Mouse (Mus musculus) bone marrow macrophage, adult 2 months (primary cell): ENCODE data around the gene Hilpda. TPM values are rescaled to one million over a fixed set of nuclear protein-coding genes. Genes with fewer than 3 reads are reported as not detected.

ENCODE experiments used
- H3K27ac ChIP-seq: 2 replicates; pipeline ENCODE4 v1.5.1; 2012; ENCODE audit warnings: low read depth, low read length; ENCODE audit not compliant: insufficient read depth
- H3K4me1 ChIP-seq: 2 replicates; pipeline ENCODE4 v1.6.1; 2012; ENCODE audit warnings: low read length; ENCODE audit not compliant: control insufficient read depth, insufficient read depth
- H3K4me3 ChIP-seq: 2 replicates; pipeline ENCODE4 v1.5.1; 2012; ENCODE audit warnings: mild to moderate bottlenecking, low read length, moderate library complexity; ENCODE audit not compliant: insufficient read depth
- CTCF ChIP-seq: IDR thresholded peaks from 2 replicates; pipeline ENCODE4 v1.5.1; 2012; ENCODE audit warnings: low read depth, mild to moderate bottlenecking, low read length, moderate library complexity
- POLR2A ChIP-seq: IDR thresholded peaks from 2 replicates; pipeline ENCODE4 v1.6.1; 2012; ENCODE audit warnings: mild to moderate bottlenecking, low read depth, low read length, borderline replicate concordance
- polyA plus RNA-seq: library from polyadenylated mRNA; stranded (reverse); fragments of >200 nt; gene quantifications from 2 replicates; pipeline ENCODE4 v1.2.4, GENCODE M21; 2012; ENCODE audit not compliant: missing spikeins, insufficient read depth, insufficient read length

Gene Hilpda
- polyA plus RNA-seq, 1 experiment = 7.2 TPM

DNA sequence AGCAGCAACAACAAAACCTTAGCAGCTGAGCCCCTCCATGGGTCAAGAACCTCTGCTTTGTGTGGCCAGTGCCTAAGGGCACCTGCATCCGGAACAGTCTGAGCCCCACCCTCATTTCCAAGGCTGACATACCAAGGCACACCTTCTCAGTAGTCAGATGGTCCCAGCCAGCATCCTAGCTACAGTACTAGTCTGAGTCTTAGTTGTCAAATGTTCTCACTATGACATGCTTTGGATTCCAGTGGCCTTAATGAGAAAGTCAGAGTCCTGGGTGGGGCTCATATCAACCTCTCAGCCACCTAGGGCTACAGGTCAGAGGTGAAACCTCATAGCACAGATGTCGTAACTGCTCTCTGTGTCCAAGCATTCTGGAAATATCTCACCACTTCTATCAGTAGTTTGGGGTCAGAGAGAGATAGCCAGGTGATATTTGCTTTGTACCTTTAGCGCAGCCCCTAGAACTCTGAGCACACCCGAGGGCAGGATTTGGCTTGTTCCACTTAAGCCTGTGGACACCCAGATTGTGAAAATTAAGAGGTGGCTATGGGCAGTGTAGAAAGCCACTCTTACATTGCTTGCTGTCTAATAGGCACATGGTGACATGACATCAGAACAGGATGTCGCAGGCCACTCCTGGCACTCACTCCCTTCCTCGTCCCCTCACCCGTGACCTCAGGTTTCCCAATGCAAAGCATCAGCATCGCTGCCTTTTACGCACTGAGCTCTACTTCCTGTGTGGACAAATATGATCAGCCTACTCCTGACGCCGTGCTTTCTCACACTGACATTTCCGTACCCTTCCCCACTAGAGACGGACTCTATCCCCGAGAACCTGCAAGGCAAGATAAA, 26.8 kb upstream of the Hilpda start:
- TF ChIP-seq CTCF (no peak), POLR2A (no peak)
- Histone ChIP-seq H3K4me3 (no peak overlapping the region), H3K27ac (peak overlapping the region; percentile 13; the same call in 1 of the 2 replicates), H3K4me1 (peaks cover 33% of the 10 kb centered on the region)

DNA sequence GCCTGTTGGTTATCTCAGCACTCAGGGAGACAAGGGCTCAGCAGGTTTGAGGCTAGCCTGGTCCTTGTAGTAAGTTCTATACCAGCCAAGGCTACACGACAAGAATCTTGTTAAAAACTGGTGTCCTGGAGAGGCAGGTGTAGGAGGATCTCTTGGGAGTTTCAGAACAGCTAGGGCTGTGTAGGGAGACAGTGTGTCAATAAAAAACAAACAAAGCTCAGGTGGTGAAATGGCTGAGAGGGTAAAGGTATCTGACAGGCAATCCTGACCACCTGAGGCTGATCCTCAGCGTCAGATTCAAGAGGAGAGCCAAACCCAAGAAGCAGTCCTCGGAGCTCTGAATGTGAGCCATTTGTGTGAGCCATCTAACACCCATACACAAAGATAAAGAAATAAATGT, 26.1 kb upstream of the Hilpda start:
- TF ChIP-seq CTCF (no peak), POLR2A (no peak)
- peak overlapping the region; percentile 12; the same call in 1 of the 2 replicates for H3K27ac ChIP-seq
- no peak overlapping the region for H3K4me3 ChIP-seq
- peaks cover 33% of the 10 kb centered on the region for H3K4me1 ChIP-seq

DNA sequence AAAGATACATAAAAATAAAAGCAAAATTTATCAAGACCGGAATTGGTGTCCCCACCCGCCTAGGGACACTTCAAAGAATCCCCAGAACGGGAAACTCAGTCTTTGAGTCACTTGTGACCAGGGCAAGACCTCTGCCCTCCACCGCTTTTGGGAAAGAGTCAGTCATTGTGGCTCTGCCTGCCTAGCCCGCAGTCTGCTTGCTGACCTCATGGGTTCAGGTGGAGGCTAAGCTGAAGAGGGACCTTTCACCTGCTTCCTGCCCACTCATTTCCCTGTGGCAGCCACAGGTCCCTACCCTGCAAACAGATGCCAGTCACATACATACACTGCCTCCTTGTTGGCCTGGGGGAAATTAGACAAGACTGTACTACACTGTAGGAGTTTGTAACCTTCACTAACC, 25.7 kb upstream of the Hilpda start:
- TF ChIP-seq POLR2A (no peak), CTCF (no peak)
- Histone ChIP-seq H3K27ac (no peak overlapping the region), H3K4me3 (no peak overlapping the region), H3K4me1 (peaks cover 33% of the 10 kb centered on the region)

DNA sequence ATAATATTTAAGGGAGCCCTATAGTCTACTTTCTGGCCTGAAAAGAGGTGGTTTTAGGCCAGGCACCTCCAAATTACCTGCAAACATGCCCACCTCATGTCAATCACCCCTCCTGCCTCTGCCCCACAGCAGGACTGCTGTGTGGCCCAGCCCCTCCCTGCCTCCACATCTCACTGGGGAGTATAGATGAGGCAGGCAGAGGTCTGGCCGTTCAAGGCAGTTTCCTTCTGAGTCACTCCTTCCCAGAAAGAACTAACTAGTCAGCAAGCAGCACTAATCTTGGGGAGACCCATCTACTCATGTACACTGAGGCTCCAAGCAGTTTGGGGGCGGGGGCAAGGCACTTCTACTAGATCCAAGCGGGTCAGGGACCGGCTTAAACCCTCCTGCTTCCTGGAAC, 25.2 kb upstream of the Hilpda start:
- TF ChIP-seq CTCF (no peak), POLR2A (no peak)
- Histone ChIP-seq H3K4me3 (no peak overlapping the region), H3K27ac (no peak overlapping the region), H3K4me1 (peaks cover 33% of the 10 kb centered on the region)

DNA sequence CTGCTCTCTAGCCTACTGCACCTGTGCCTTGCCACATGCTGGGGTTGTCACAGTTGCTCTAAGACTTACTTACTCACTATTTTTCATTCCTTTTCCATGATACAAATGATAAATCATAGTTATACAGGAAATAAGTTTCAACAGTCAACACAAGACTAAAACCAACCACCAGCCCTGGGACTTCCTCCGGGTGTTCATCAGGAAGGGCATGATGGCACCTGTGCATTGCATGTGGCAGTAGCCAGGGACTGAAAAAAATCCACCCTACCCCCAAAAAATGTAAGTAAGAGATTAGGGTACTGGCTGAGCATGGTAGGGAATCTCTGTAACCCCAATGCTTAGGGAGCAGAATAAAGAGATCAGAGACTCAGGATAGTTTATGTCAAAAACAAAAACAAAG, 12.9 kb upstream of the Hilpda start:
- Histone ChIP-seq H3K4me3 (no peak overlapping the region), H3K4me1 (no peaks in the 10 kb centered on the region), H3K27ac (no peak overlapping the region)
- TF ChIP-seq CTCF (no peak), POLR2A (no peak)

DNA sequence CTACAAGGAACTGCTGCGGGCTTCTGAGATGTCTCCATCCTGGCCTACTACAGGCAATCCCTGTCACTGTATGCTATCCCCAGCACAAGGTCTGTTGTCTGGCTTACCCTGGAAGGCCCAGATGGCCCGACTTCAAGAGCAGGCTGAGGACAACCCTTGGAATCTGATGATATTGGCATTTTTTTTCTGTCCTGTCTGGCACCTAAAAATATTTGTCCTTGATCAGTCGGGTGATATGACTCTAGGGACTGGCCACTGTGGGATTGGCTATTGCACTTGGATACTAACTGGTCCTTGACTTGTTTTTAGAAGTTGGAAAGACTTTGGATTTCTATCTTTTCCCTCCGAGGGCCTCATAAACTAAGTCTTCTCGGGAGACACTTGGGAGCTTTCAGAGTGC, 10.5 kb upstream of the Hilpda start:
- no peak for TF ChIP-seq POLR2A
- no peak for TF ChIP-seq CTCF
- H3K4me1 ChIP-seq = no peaks in the 10 kb centered on the region
- H3K4me3 ChIP-seq = no peak overlapping the region
- H3K27ac ChIP-seq = no peak overlapping the region

DNA sequence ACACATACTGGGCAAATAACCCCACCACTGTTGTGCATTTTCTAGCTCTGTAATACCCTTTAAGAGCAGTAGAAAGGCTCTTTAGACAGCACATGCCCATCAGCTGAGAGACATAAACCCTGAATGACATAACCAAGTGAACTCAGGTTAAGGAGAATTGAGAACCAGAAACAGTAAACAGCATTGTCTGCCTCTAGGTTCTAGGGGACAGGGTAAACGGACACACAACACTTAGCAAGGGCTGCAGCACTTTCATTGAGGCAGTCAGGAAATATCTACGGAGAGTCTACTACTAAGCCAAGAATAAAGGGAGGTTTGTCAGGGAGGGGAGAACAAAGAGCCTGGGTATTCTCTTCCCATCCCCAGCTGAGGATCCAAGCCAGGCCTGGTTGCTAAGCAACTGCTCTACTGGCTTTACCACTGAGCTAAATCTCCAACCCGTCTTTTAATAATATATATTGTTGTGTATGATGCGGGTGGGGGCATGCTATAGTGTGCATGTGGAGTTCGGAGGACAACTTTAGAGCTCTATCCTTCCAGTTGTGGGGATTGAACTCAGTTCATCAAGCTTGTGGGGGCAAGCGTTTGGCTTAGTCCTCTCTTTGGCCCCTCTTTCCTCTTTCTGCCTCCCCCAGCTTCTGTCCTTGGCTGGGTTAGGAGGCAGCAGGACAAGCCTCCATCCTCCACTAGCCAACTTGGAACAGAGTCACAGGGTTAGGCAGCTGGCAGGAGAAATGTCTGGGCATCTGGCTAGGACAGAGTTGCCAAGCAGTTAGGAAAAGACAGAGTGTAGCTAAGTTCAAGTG, 8.4 kb upstream of the Hilpda start:
- Histone ChIP-seq H3K4me3 (no peak overlapping the region), H3K4me1 (no peaks in the 10 kb centered on the region), H3K27ac (no peak overlapping the region)
- TF ChIP-seq CTCF = no peak
- TF ChIP-seq POLR2A = no peak

DNA sequence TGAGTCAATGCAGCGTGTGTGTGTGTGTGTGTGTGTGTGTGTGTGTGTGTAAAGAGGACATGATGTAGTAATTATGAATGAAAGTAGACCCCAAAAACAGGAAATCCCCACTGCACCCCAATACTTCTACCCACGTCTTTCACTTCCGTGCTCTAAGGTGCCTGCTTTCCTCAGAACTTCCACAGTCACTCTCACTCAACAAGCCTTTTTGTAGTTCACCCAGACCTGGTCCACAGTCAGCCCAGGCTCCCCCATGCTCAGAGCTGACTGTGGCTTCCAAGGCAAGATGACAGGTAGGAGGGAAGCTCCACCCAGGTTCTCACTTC, 7.9 kb upstream of the Hilpda start:
- H3K27ac ChIP-seq = no peak overlapping the region
- H3K4me3 ChIP-seq = no peak overlapping the region
- no peaks in the 10 kb centered on the region for H3K4me1 ChIP-seq
- TF ChIP-seq POLR2A = no peak
- TF ChIP-seq CTCF = no peak

DNA sequence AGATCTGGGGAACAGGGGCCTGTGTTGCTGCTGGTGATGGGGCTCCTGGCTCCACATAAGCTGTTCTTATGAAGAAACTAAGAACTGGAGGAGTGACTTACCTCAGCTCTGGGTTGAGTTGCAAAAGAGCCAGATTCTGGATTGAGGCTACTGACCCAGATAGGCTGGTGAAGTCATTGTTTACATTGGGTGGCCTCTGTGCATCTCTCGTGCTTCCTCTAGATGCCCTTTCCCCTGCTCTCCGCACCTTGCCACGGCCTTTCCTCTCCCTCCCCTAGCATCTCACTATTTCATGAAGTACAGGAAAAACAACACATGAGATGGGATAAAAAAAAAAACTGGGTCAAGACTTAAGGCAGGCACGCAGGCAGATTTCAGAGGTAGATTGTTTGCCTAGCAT, 5.4 kb upstream of the Hilpda start:
- Histone ChIP-seq H3K27ac (no peak overlapping the region), H3K4me3 (no peak overlapping the region), H3K4me1 (peaks cover 6% of the 10 kb centered on the region)
- no peak for TF ChIP-seq POLR2A
- TF ChIP-seq CTCF = no peak
